23 mouse cellular contexts compared by ENCODE assay signal in the genomic region with DNA sequence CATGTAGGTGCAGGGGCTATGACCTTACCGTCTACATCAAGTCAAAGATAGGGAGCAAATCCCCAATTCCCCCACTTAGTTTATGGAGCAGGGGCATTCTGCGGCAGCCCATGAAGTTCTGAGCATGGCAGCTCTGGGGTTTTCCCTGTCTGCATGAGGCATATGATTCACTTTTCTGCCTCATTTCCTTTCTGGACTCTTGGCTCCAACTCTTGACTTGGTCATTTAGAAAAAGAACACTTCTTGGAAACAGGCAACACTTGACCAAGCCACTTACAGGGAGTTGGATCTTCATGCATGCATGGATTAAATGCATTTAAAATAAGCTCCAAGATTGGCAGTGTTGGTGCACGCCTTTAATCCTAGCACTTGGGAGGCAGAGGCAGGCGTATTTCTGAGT. TPM values are rescaled to one million over a fixed set of nuclear protein-coding genes. Genes with fewer than 3 reads are reported as not detected.
DNase-seq lines count a peak whose midpoint lies in the region; ATAC-seq lines count a peak whose summit lies in the region.
"Had no signal": no experiment of that assay in that cellular context is flagged by ENCODE, and none has a peak within 500 bp of the region (broad histone marks: within the 10 kb centered on the region; RNA-seq: fewer than 3 reads in every experiment).

No protein-coding gene starts in this region.

- H3K4me2 ChIP-seq in midbrain, embryonic 11.5 days: no peak overlapping the region
- no peak overlapping the region for H3K4me2 ChIP-seq in midbrain, embryonic 13.5 days (replicated peaks)
- H3K4me2 ChIP-seq: forebrain, embryonic 13.5 days; heart, embryonic 11.5 days; hindbrain, embryonic 12.5 days had no signal

- H3K9ac ChIP-seq in midbrain, embryonic 11.5 days (ENCODE audit: low read length): no peak overlapping the region
- H3K9ac ChIP-seq in midbrain, embryonic 13.5 days (replicated peaks): no peak overlapping the region
- H3K9ac ChIP-seq: forebrain, embryonic 13.5 days; hindbrain, embryonic 12.5 days had no signal

- H3K36me3 ChIP-seq in midbrain, embryonic 11.5 days (ENCODE audit: control insufficient read depth, insufficient read depth, low read length): no peaks in the 10 kb centered on the region
- H3K36me3 ChIP-seq in midbrain, embryonic 13.5 days: no peaks in the 10 kb centered on the region
- H3K36me3 ChIP-seq: forebrain, embryonic 10.5 days; G1E; hindbrain, embryonic 12.5 days had no signal

- no peak for ATAC-seq in midbrain, embryonic 11.5 days (ENCODE audit: low FRiP score)
- no peak for ATAC-seq in midbrain, embryonic 13.5 days
- ATAC-seq: forebrain, embryonic 13.5 days; forebrain, embryonic 16.5 days; hindbrain, embryonic 16.5 days; inflammation-experienced regulatory T-cells, adult 6 months; intestine, embryonic 16.5 days had no signal

- DNase-seq in kidney, adult 11 months: peak; percentile 2
- DNase-seq in kidney, postnatal 36 days: no peak
- DNase-seq in midbrain, embryonic 11.5 days (ENCODE audit: low spot score, missing footprints): peak; percentile 79
- DNase-seq in Muller cell, postnatal 12 days (ENCODE audit: inconsistent ontology term): peak; percentile 78
- no peak for DNase-seq in adipocyte (ENCODE audit: low spot score)
- DNase-seq in right cerebral cortex, postnatal 4 days: no peak
- DNase-seq: adrenal gland, adult 2 months; adrenal gland, postnatal 14 days; cerebellum, adult 11 months; cerebellum, adult 8-10 months; gastrocnemius, postnatal 10 days; gastrocnemius, postnatal 36 days; heart, adult 2 months had no signal

- no peak overlapping the region for H3K27ac ChIP-seq in midbrain, embryonic 11.5 days (ENCODE audit: low read depth, low read length)
- H3K27ac ChIP-seq in midbrain, embryonic 13.5 days: no peak overlapping the region
- H3K27ac ChIP-seq: forebrain, embryonic 10.5 days; forebrain, embryonic 13.5 days; heart, adult 2 months; hindbrain, embryonic 12.5 days had no signal

- WGBS in midbrain, embryonic 11.5 days: 87% methylated on average over 4 of the region's 4 CpGs
- WGBS in midbrain, embryonic 13.5 days: 94% methylated on average over 4 of the region's 4 CpGs

- H3K4me3 ChIP-seq in midbrain, embryonic 11.5 days (ENCODE audit: low read depth, low read length): no peak overlapping the region
- no peak overlapping the region for H3K4me3 ChIP-seq in midbrain, embryonic 13.5 days (replicated peaks)
- H3K4me3 ChIP-seq: forebrain, embryonic 10.5 days; forebrain, embryonic 13.5 days; heart, adult 2 months; hindbrain, embryonic 12.5 days had no signal

- no peaks in the 10 kb centered on the region for H3K9me3 ChIP-seq in midbrain, embryonic 11.5 days (ENCODE audit: control insufficient read depth, low read length)
- no peaks in the 10 kb centered on the region for H3K9me3 ChIP-seq in midbrain, embryonic 13.5 days
- H3K9me3 ChIP-seq: forebrain, embryonic 10.5 days; forebrain, embryonic 13.5 days; G1E; hindbrain, embryonic 12.5 days had no signal

- H3K4me1 ChIP-seq in midbrain, embryonic 11.5 days (ENCODE audit: control insufficient read depth, insufficient read depth, low read length): peaks cover 17% of the 10 kb centered on the region
- peaks cover 19% of the 10 kb centered on the region for H3K4me1 ChIP-seq in midbrain, embryonic 13.5 days (replicated peaks)

- no peaks in the 10 kb centered on the region for H3K27me3 ChIP-seq in midbrain, embryonic 11.5 days (ENCODE audit: control insufficient read depth, insufficient read depth, low read length)
- H3K27me3 ChIP-seq in midbrain, embryonic 13.5 days: no peaks in the 10 kb centered on the region
- H3K27me3 ChIP-seq: forebrain, embryonic 13.5 days; hindbrain, embryonic 12.5 days had no signal

RNA-seq across cellular contexts. Expression of a gene that starts 31.4 kb away (rescaled TPM):
- polyA plus RNA-seq in midbrain, embryonic 11.5 days (2014; fragmentation: Nextera tagmentation; extraction: Ambion mirVana): 0.64 and 0.69 TPM in 2 replicates
- 0.71 and 0.82 TPM in 2 replicates for polyA plus RNA-seq in midbrain, embryonic 13.5 days (2015; fragmentation: Nextera tagmentation; extraction: Ambion mirVana)
- polyA plus RNA-seq: G1E; inflammation-experienced regulatory T-cells, adult 6 months had no signal

Comparison
In these comparisons a context has a peak if more than half of its experiments do, and no peak if none do; other contexts are left out.
1. DNase-seq: peak in kidney, adult 11 months (single experiment), midbrain, embryonic 11.5 days (single experiment) and Muller cell, postnatal 12 days (single experiment); none in kidney, postnatal 36 days (0 of 2), adipocyte (single experiment) and right cerebral cortex, postnatal 4 days (single experiment).